Mouse (Mus musculus) stomach, postnatal 0 days (tissue): ENCODE data around the gene Rap1gap2.
"Not testable (repeated sequence)": the region's sequence is repeated elsewhere in the genome, so short reads cannot be mapped to it uniquely, and the experiment has no call there.

Source experiments
- CTCF ChIP-seq: IDR thresholded peaks from 2 replicates; pipeline ENCODE4 v1.5.1; 2016; ENCODE audit warnings: antibody characterized with exemption, low read depth, mild to moderate bottlenecking, moderate library complexity
- EP300 ChIP-seq: optimal IDR thresholded peaks from 2 replicates; pipeline ENCODE3; 2016; ENCODE audit warnings: antibody characterized with exemption

GRCm38 (mm10) chr11:74581333-74581732, 29.4 kb downstream of the Rap1gap2 start:
- TF ChIP-seq CTCF: peak; percentile 38
- TF ChIP-seq EP300: not testable (repeated sequence)
